In genomic region chr8:125338222-125338621, GRCm38 (mm10) we compare ENCODE assay signal across 9 mouse cellular contexts.
DNase-seq lines count a peak whose midpoint lies in the region; ATAC-seq and TF ChIP-seq lines count a peak whose summit lies in the region.
"Had no signal": no experiment of that assay in that cellular context is flagged by ENCODE, and none has a peak within 500 bp of the region (broad histone marks: within the 10 kb centered on the region; RNA-seq: fewer than 3 reads in every experiment).

No protein-coding gene starts in this region.

- peak overlapping the region; percentile 26 for H3K4me2 ChIP-seq in intestine, embryonic 14.5 days (ENCODE audit: low read length)
- no peak overlapping the region for H3K4me2 ChIP-seq in intestine, embryonic 16.5 days (ENCODE audit: low read depth, low read length)
- H3K4me2 ChIP-seq in limb, embryonic 14.5 days (replicated peaks; ENCODE audit: low read depth, low read length, severe bottlenecking), result no peak overlapping the region
- no peak overlapping the region for H3K4me2 ChIP-seq in hindbrain, embryonic 11.5 days (replicated peaks; ENCODE audit: low read depth, low read length)

- ATAC-seq in intestine, embryonic 14.5 days (replicated peaks; ENCODE audit: low FRiP score, low TSS enrichment, low read depth), result 0 out of 2 replicates have a peak, but pooled peaks have one; percentile 41
- no peak for ATAC-seq in intestine, embryonic 16.5 days
- peak; percentile 19; the same call in 1 of the 2 replicates for ATAC-seq in limb, embryonic 14.5 days (ENCODE audit: low FRiP score, low read depth)
- ATAC-seq in hindbrain, embryonic 11.5 days (ENCODE audit: low FRiP score), result no peak

- H3K9ac ChIP-seq in intestine, embryonic 14.5 days (ENCODE audit: low read length), result no peak overlapping the region
- H3K9ac ChIP-seq in intestine, embryonic 16.5 days (ENCODE audit: low read depth, low read length), result no peak overlapping the region
- H3K9ac ChIP-seq in limb, embryonic 14.5 days (ENCODE audit: low read depth, low read length, severe bottlenecking), result no peak overlapping the region
- no peak overlapping the region for H3K9ac ChIP-seq in hindbrain, embryonic 11.5 days (ENCODE audit: low read depth, low read length)

- DNase-seq in intestine, embryonic 14.5 days (ENCODE audit: low spot score), result no peak
- peak; percentile 87 for DNase-seq in MN1 (ENCODE audit: low spot score)
- DNase-seq in limb, embryonic 14.5 days (ENCODE audit: low spot score), result no peak
- no peak for DNase-seq in right cerebral cortex, postnatal 10 days (ENCODE audit: low spot score in 2 of 2)
- no peak for DNase-seq in gastrocnemius, postnatal 4 days (ENCODE audit: low spot score in 2 of 2)
- DNase-seq in hindbrain, embryonic 11.5 days (ENCODE audit: low spot score), result no peak

- TF ChIP-seq POLR2A in embryonic fibroblast, embryonic 13.5 days (IDR thresholded peaks at IDR 0.05; ENCODE audit: low read depth, low read length), result no peak
- no peak for TF ChIP-seq POLR2A in limb, embryonic 14.5 days (IDR thresholded peaks at IDR 0.05; ENCODE audit: borderline replicate concordance, extremely low read depth, insufficient read depth, insufficient read length)

- no peak overlapping the region for H3K4me3 ChIP-seq in intestine, embryonic 14.5 days (ENCODE audit: low read depth, low read length)
- H3K4me3 ChIP-seq in intestine, embryonic 16.5 days (ENCODE audit: low read length), result no peak overlapping the region
- no peak overlapping the region for H3K4me3 ChIP-seq in embryonic fibroblast, embryonic 13.5 days (ENCODE audit: insufficient read depth, low read length)
- H3K4me3 ChIP-seq in limb, embryonic 14.5 days (replicated peaks; ENCODE audit: low read length), result no peak overlapping the region
- H3K4me3 ChIP-seq in hindbrain, embryonic 11.5 days (ENCODE audit: low read depth, low read length), result no peak overlapping the region
- H3K4me3 ChIP-seq: erythroblast, embryonic 14.5 days had no signal

- TF ChIP-seq CTCF in embryonic fibroblast, embryonic 13.5 days (IDR thresholded peaks at IDR 0.05; ENCODE audit: borderline replicate concordance, insufficient read depth, low read length), result peak; percentile 30; the same call in 1 of the 2 replicates

- WGBS in intestine, embryonic 14.5 days, result 21% methylated on average over 6 of the region's 6 CpGs
- 30% methylated on average over 6 of the region's 6 CpGs for WGBS in intestine, embryonic 16.5 days
- 14% methylated on average over 6 of the region's 6 CpGs for WGBS in limb, embryonic 14.5 days
- 39% methylated on average over 6 of the region's 6 CpGs for WGBS in hindbrain, embryonic 11.5 days

- H3K27me3 ChIP-seq in intestine, embryonic 14.5 days (replicated peaks; ENCODE audit: control insufficient read depth, insufficient read depth, low read length), result no peaks in the 10 kb centered on the region
- H3K27me3 ChIP-seq in intestine, embryonic 16.5 days (replicated peaks; ENCODE audit: control insufficient read depth, insufficient read depth, low read length), result no peaks in the 10 kb centered on the region
- H3K27me3 ChIP-seq in limb, embryonic 14.5 days (ENCODE audit: control insufficient read depth, insufficient read depth, low read length), result no peaks in the 10 kb centered on the region
- peaks cover 8% of the 10 kb centered on the region; the same call in 1 of the 2 replicates for H3K27me3 ChIP-seq in hindbrain, embryonic 11.5 days (ENCODE audit: control insufficient read depth, insufficient read depth, low read length)

- no peak overlapping the region for H3K27ac ChIP-seq in intestine, embryonic 14.5 days (ENCODE audit: low read depth)
- H3K27ac ChIP-seq in intestine, embryonic 16.5 days (ENCODE audit: low read length), result no peak overlapping the region
- H3K27ac ChIP-seq in embryonic fibroblast, embryonic 13.5 days (ENCODE audit: insufficient read depth, low read length), result no peak overlapping the region
- no peak overlapping the region for H3K27ac ChIP-seq in limb, embryonic 14.5 days (replicated peaks; ENCODE audit: low read depth, low read length)
- no peak overlapping the region for H3K27ac ChIP-seq in hindbrain, embryonic 11.5 days (ENCODE audit: low read depth, low read length)

- H3K9me3 ChIP-seq in intestine, embryonic 14.5 days (ENCODE audit: control insufficient read depth, low read length), result no peaks in the 10 kb centered on the region
- H3K9me3 ChIP-seq in intestine, embryonic 16.5 days (ENCODE audit: control insufficient read depth, low read length), result no peaks in the 10 kb centered on the region
- H3K9me3 ChIP-seq in limb, embryonic 14.5 days (ENCODE audit: control insufficient read depth, low read length), result no peaks in the 10 kb centered on the region
- no peaks in the 10 kb centered on the region for H3K9me3 ChIP-seq in hindbrain, embryonic 11.5 days (ENCODE audit: control insufficient read depth, low read length)

- H3K36me3 ChIP-seq in intestine, embryonic 14.5 days (ENCODE audit: control insufficient read depth, insufficient read depth, low read length), result no peaks in the 10 kb centered on the region
- H3K36me3 ChIP-seq in intestine, embryonic 16.5 days (ENCODE audit: control insufficient read depth, insufficient read depth, low read length), result no peaks in the 10 kb centered on the region
- H3K36me3 ChIP-seq in limb, embryonic 14.5 days (ENCODE audit: control insufficient read depth, insufficient read depth, low read length), result no peaks in the 10 kb centered on the region
- H3K36me3 ChIP-seq in hindbrain, embryonic 11.5 days (ENCODE audit: control insufficient read depth, insufficient read depth, low read length), result no peaks in the 10 kb centered on the region

- H3K4me1 ChIP-seq in intestine, embryonic 14.5 days (replicated peaks; ENCODE audit: control insufficient read depth, insufficient read depth, low read length), result peaks cover 18% of the 10 kb centered on the region
- H3K4me1 ChIP-seq in intestine, embryonic 16.5 days (ENCODE audit: control insufficient read depth, insufficient read depth, low read length), result peaks cover 14% of the 10 kb centered on the region
- peaks cover 14% of the 10 kb centered on the region for H3K4me1 ChIP-seq in embryonic fibroblast, embryonic 13.5 days (ENCODE audit: control insufficient read depth, insufficient read depth, low read length)
- peaks cover 2% of the 10 kb centered on the region; the same call in 1 of the 2 replicates for H3K4me1 ChIP-seq in limb, embryonic 14.5 days (ENCODE audit: control insufficient read depth, insufficient read depth, low read length)
- H3K4me1 ChIP-seq in hindbrain, embryonic 11.5 days (replicated peaks; ENCODE audit: control insufficient read depth, insufficient read depth, low read length), result peaks cover 11% of the 10 kb centered on the region; the same call in 1 of the 2 replicates

Comparison
In these comparisons a context has a peak if more than half of its experiments do, and no peak if none do; other contexts are left out.
1. ATAC-seq: peak in intestine, embryonic 14.5 days (single experiment) and limb, embryonic 14.5 days (single experiment); none in intestine, embryonic 16.5 days (single experiment) and hindbrain, embryonic 11.5 days (single experiment).